Mouse (Mus musculus): Measurements from ENCODE around the gene Asns.

Asns gene

GRCm38 (mm10) chr6:7695901-7696300, 2.8 kb upstream of the Asns start:
- TF ChIP-seq GATA4 (IDR thresholded peaks at IDR 0.05; ENCODE audit: insufficient replicate concordance, low read length): no peak

- TF ChIP-seq GATA4 (IDR thresholded peaks at IDR 0.05; ENCODE audit: insufficient replicate concordance, low read length): no peak
Observed at GRCm38 (mm10) chr6:7693666-7694065, 612 bp upstream of the Asns start.

- no peak for TF ChIP-seq GATA4 (IDR thresholded peaks at IDR 0.05; ENCODE audit: insufficient replicate concordance, low read length)
Observed at GRCm38 (mm10) chr6:7692451-7692850, 603 bp downstream of the Asns start.

GRCm38 (mm10) chr6:7692037-7692436, 1.0 kb downstream of the Asns start:
- no peak for TF ChIP-seq GATA4 (IDR thresholded peaks at IDR 0.05; ENCODE audit: insufficient replicate concordance, low read length)

- TF ChIP-seq GATA4 (IDR thresholded peaks at IDR 0.05; ENCODE audit: insufficient replicate concordance, low read length): no peak
Observed at GRCm38 (mm10) chr6:7690456-7690855, 2.6 kb downstream of the Asns start.

GRCm38 (mm10) chr6:7689180-7689579, 3.9 kb downstream of the Asns start:
- no peak for TF ChIP-seq GATA4 (IDR thresholded peaks at IDR 0.05; ENCODE audit: insufficient replicate concordance, low read length)

- no peak for TF ChIP-seq GATA4 (IDR thresholded peaks at IDR 0.05; ENCODE audit: insufficient replicate concordance, low read length)
Observed at GRCm38 (mm10) chr6:7686047-7686446, 7.0 kb downstream of the Asns start.

GRCm38 (mm10) chr6:7676194-7676901, 16.7 kb downstream of the Asns start:
- TF ChIP-seq GATA4 (IDR thresholded peaks at IDR 0.05; ENCODE audit: insufficient replicate concordance, low read length): no peak

GRCm38 (mm10) chr6:7672438-7673253, 20.4 kb downstream of the Asns start:
- TF ChIP-seq GATA4 (IDR thresholded peaks at IDR 0.05; ENCODE audit: insufficient replicate concordance, low read length): no peak

- TF ChIP-seq GATA4 (IDR thresholded peaks at IDR 0.05; ENCODE audit: insufficient replicate concordance, low read length): no peak
Observed at GRCm38 (mm10) chr6:7671429-7671828, 21.6 kb downstream of the Asns start.

- TF ChIP-seq GATA4 (IDR thresholded peaks at IDR 0.05; ENCODE audit: insufficient replicate concordance, low read length): no peak
Observed at GRCm38 (mm10) chr6:7670588-7670987, 22.5 kb downstream of the Asns start.

GRCm38 (mm10) chr6:7669721-7670120, 23.3 kb downstream of the Asns start:
- no peak for TF ChIP-seq GATA4 (IDR thresholded peaks at IDR 0.05; ENCODE audit: insufficient replicate concordance, low read length)

GRCm38 (mm10) chr6:7668332-7668731, 24.7 kb downstream of the Asns start:
- TF ChIP-seq GATA4 (IDR thresholded peaks at IDR 0.05; ENCODE audit: insufficient replicate concordance, low read length): no peak

- peak; percentile 89 for TF ChIP-seq GATA4 (IDR thresholded peaks at IDR 0.05; ENCODE audit: insufficient replicate concordance, low read length)
Observed at GRCm38 (mm10) chr6:7661455-7661854, 31.6 kb downstream of the Asns start.

GRCm38 (mm10) chr6:7660377-7661080, 32.5 kb downstream of the Asns start:
- no peak for TF ChIP-seq GATA4 (IDR thresholded peaks at IDR 0.05; ENCODE audit: insufficient replicate concordance, low read length)

GRCm38 (mm10) chr6:7656601-7657000, 36.5 kb downstream of the Asns start:
- no peak for TF ChIP-seq GATA4 (IDR thresholded peaks at IDR 0.05; ENCODE audit: insufficient replicate concordance, low read length)

All from liver, adult (tissue).